Mouse (Mus musculus) adrenal gland, adult 2 months (tissue): Measurements from ENCODE around the gene Rinl. TPM values are rescaled to one million over a fixed set of nuclear protein-coding genes. Genes with fewer than 3 reads are reported as not detected.

ENCODE experiments used
- DNase-seq: peaks from one replicate; pipeline ENCODE4 v3.0.0; 2021
- polyA plus RNA-seq: library from polyadenylated mRNA; depleted of rRNA; stranded (reverse); fragments of >200 nt; gene quantifications from 2 replicates; pipeline ENCODE4 v1.2.3, GENCODE M21; 2012
- total RNA-seq, 2 experiments: library from RNA; stranded (reverse); gene quantifications; 2 replicates each; pipeline ENCODE4 v1.2.3; 2021

The Rinl gene
- total and polyA plus RNA-seq, 3 experiments: 2.9 to 4.1 (median 3.7) TPM

DNA sequence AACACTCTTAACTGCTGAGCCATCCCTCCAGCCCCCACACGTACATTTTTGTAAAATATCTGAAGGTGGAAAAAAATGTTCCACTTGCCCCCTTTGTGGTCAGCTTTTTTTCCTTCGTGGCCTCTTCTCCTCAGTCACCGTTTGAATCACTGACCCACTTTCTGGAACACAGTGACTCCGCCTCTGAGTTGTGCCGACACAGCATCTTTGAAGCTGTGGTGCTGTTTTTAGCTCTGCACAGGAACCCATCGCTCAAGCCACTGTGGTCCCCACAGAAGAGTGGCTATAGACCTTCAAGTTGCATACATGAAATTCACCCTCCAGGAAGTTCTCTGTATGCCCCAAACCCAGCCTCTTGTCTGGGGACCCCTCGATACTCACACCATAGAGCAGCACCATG is 7.9 kb upstream of the Rinl start:
- DNase-seq: peak; percentile 52

DNA sequence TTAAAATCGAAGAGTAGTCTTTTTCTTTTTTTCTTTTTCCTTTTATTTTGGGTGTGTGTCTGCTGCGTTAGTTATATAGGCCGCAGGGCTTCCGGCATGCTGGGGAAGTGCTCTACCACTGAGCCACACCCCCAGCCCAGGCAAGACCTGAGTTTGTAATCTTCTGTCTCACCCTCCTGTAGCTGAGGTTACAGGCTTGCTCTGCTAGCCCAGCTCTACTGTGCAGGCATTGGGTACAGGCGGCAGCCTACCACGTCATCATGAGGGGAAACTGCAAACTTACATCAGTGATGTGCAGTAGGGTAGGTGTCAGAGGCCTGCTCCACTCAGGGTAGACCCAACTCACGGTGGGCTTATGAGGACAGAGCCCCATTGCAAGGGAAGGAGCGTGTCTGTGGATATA is 7.5 kb upstream of the Rinl start:
- DNase-seq: no peak

DNA sequence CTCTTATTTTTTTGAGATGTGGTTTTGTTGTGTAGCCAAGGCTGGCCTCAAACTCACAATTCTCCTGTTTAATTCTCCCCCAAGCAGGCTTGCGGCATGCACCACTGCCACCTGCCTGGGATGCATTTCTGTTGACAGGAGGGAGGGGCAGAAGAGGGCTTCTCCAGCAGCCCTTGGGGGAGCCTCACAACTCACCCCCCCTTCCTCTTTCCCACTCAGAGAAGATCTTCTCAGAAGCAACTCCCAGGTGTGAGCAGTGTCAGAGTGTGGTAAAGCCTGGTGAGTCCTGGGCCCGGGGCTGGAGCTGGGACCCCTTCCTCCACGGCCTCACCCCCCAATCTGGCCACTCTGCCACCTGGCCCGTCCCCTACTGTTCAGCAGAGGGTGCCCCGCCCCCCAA is 3.6 kb upstream of the Rinl start:
- DNase-seq: no peak

GRCm38 (mm10) chr7:28787884-28788283 is 885 bp upstream of the Rinl start:
- no peak for DNase-seq

- no peak for DNase-seq
Measured at GRCm38 (mm10) chr7:28789235-28789634, 466 bp downstream of the Rinl start.

- no peak for DNase-seq
Measured at GRCm38 (mm10) chr7:28790066-28790806, 1.5 kb downstream of the Rinl start.

DNA sequence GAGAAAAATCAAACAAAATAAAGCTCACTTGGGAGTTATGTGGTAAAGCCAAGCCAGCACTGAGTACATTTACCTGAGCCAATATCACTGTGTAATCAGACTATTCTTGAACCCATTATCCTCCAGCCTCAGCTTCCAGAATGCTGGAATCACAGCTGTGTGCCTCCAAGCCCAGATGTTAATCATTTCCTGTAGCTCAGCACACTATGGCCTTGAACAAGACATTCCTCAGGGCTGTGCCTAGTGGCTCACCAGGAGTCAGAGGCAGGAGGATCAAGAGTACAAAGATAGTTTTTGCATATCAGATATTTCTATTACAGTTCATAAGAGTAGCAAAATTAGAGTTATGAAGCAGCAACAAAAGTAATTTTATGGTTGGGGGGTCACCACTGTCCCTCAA is 2.9 kb downstream of the Rinl start:
- no peak for DNase-seq

DNA sequence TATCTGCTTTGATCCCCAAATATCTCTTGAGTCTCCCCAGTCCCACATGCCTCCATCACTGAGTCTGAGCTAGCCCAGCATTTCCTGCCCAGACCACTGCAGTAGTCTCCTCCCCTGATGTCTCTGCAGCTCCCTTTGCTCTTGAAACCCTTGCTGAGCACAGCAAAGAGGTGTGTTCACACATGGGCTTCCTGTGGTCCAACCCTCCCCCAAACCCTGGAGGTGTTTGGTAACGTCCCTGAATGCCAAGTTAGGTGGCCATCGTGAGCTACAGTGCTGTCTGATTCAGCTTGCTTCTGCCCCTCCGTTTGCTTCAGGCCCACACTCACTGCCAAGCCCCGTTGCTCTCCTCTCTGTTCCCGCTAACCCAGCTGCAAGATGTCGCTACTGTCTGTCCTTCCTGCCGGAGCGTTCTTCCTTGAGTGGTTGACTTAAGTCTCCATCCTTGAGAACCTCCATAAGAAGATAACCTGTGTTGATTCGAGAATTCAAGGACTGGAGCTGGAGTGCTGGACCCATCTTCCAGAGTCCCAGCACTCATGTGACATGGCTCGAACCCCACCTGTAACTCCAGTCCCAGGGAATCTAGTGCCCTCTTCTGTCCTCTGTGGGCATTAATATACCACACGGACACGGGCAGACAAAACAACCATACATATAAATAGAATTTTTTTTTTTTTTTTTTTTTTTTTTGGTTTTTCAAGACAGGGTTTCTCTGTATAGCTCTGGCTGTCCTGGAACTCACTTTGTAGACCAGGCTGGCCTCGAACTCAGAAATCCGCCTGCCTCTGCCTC is 3.8 kb downstream of the Rinl start:
- no peak for DNase-seq

DNA sequence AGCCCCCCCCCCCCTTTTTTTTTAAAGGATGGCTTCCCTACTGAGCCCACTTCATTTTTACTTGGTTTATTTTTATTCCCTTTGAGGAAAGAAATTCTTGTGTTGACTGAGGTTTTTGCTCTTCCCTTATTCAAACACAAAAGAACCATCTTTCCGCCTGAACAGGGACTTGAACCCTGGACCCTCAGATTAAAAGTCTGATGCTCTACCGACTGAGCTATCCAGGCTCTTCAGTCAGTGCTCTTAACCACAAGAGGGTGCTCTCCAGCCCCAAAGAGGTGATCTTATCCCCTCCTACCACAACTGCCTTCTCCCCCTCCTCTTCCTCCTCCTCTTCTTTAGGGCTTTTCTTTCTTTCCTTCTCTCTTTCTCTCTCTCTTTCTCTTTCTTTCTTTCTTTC is 5.1 kb downstream of the Rinl start:
- no peak for DNase-seq

GRCm38 (mm10) chr7:28794496-28794895 is 5.7 kb downstream of the Rinl start:
- DNase-seq: no peak

DNA sequence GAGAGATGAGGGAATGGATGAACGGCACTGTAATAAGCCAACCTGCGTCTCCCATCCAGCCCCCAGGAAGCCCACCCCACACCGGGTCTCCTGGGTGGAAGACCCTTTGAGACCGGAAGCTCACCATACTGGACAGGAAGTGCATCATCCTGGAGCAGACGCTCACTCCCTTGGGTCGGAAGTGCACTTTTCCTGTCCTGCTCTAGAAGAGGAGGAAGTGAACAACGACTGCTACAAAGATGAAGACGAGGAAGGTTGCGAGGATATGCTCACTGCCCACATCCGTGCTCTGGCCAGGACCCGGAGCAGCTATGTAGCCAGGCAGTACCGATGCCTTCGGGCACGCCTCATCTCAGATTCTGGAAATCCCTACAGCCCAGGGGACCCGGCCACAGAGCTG is 7.1 kb downstream of the Rinl start:
- DNase-seq: no peak

DNA sequence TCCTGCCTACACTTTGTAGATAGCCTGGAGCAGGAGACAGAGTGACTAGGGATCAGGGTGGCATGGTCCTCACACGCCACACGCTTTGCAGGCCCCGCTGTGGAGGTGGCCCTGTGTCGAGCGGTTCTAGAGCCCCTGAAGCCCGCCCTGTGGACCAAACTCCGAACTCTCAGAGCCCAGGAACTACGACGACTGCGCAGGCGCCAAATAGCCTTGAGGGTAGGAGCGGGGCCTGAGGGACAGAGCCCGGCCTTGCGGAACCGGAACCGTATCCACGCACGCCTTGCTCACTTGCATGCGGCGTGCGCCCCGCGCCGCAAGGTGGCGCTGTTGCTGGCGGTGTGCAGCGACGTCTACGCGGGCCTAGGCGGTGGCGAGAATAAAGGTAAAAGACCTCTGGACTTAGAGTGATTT is 7.8 kb downstream of the Rinl start:
- DNase-seq: peak; percentile 90

DNA sequence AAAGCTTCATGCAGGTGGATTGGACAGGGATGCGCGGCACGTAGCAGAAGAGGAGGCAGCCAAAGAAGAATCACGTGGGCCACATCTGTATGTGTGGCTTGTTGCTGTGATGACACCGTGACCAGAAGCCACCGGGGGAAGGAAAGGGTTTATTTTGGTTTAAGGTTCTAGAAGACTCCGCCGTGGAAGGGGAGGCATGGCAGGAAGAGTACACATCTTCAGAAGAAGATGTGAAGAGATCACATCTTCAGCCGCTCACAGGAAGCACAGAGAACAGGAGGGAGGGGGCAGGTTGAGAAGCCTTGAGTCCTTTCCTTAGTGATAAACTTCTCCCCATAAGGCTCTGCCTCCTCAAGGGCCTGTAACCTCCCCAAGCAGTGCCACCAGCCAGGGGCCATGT is 11.2 kb downstream of the Rinl start:
- no peak for DNase-seq

- no peak for DNase-seq
Measured at GRCm38 (mm10) chr7:28801451-28801850, 12.7 kb downstream of the Rinl start.

DNA sequence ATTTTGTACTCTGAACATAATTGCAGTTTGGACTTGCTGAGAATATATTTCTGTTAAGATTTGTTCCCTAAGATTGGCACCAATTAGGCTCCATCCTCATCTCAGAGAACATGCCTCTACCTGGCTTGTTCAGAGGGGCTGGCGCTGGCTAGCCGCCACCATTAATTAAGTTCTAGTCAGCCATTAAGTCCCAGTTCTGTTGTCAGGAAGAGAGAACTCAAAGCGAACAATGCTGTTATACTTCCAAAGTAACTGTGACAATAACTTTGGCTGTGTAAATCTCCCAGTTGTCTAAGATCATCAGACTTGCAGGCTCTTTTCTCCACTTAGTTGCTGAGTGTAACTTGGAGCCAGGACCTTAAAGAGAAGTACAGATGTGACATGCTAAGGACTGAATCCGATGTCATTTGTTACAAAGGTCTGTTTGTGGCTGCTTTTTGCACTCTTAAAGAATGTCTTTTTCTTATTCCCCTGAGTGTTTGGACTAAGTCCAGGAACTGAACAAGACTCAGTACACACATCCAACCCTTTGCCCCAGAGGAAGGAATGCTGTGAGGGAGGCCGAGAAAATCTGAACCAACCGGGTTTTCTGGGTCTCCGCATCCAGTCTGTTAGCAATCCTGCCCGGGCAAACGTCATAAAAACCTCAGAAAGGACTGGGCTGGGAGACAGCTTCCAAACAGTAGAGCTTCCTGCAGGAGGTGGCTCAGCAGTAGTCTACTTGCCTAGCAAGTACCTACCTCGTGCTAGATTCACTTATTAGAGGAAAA is 13.3 kb downstream of the Rinl start:
- DNase-seq: no peak

GRCm38 (mm10) chr7:28802846-28803588 is 14.2 kb downstream of the Rinl start:
- DNase-seq: no peak

GRCm38 (mm10) chr7:28803756-28804155 is 15.0 kb downstream of the Rinl start:
- DNase-seq: no peak

- DNase-seq: no peak
Measured at GRCm38 (mm10) chr7:28806869-28807268, 18.1 kb downstream of the Rinl start.

- DNase-seq: peak; percentile 86
Measured at GRCm38 (mm10) chr7:28807641-28808220, 19.0 kb downstream of the Rinl start.

GRCm38 (mm10) chr7:28808221-28808941 is 19.6 kb downstream of the Rinl start, which contains the start of gene Hnrnpl:
Hnrnpl (plus strand) TSS chr7:28808541.
- DNase-seq: peak; percentile 61

- peak; percentile 97 for DNase-seq
Measured at GRCm38 (mm10) chr7:28808957-28809393, 20.2 kb downstream of the Rinl start.
